In the genomic region with DNA sequence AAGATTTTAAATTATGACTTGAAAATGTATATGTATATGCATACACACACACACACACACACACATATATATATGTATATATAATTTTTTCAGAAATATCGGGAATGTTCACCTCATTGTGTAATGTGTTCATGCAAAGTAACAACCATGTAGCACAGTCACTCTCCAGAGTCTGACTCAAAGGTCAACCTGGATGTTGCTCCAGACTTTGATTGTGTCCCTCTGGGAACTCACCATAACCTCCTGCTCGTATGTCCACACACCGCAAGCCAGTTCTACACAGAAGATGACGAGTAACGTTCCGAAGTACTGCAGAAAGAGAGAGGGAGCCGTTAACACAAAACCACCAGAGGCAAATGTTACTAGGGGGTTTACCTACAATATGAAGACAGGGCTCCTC, we compare ENCODE assay signal across 24 mouse cellular contexts. TPM values are rescaled to one million over a fixed set of nuclear protein-coding genes. Genes with fewer than 3 reads are reported as not detected.
"Had no signal": no experiment of that assay in that cellular context is flagged by ENCODE, and none has a peak within 500 bp of the region (broad histone marks: within the 10 kb centered on the region; RNA-seq: fewer than 3 reads in every experiment).

No protein-coding gene starts in this region.

- H3K9ac ChIP-seq: limb, embryonic 12.5 days; limb, embryonic 15.5 days; lung, embryonic 15.5 days; midbrain, embryonic 13.5 days; neural tube, embryonic 13.5 days; stomach, embryonic 15.5 days had no signal

- H3K9me3 ChIP-seq: limb, embryonic 12.5 days; limb, embryonic 15.5 days; lung, embryonic 15.5 days; megakaryocyte, embryonic 14.5 days; midbrain, embryonic 10.5 days; midbrain, embryonic 13.5 days; neural tube, embryonic 13.5 days; stomach, embryonic 15.5 days had no signal

- DNase-seq: kidney, adult 18-20 months; kidney, adult 9 months; kidney, postnatal 14 days; kidney, postnatal 4 days; left cerebral cortex, postnatal 4 days; lung, adult 18-20 months; lung, postnatal 10 days; lung, postnatal 36 days; retina, postnatal 1 day; right cerebral cortex, postnatal 25 days; spleen, adult 18-20 months; thymus, postnatal 25 days had no signal

- H3K4me2 ChIP-seq: limb, embryonic 12.5 days; limb, embryonic 15.5 days; lung, embryonic 15.5 days; midbrain, embryonic 13.5 days; neural tube, embryonic 13.5 days; stomach, embryonic 15.5 days had no signal

- H3K27ac ChIP-seq: midbrain, embryonic 10.5 days; midbrain, embryonic 13.5 days; neural tube, embryonic 13.5 days; stomach, embryonic 15.5 days had no signal

- H3K4me1 ChIP-seq: megakaryocyte, embryonic 14.5 days; midbrain, embryonic 10.5 days; midbrain, embryonic 13.5 days; stomach, embryonic 15.5 days had no signal

- H3K36me3 ChIP-seq: limb, embryonic 15.5 days; lung, embryonic 15.5 days had no signal

- H3K27me3 ChIP-seq: limb, embryonic 12.5 days; limb, embryonic 15.5 days; lung, embryonic 15.5 days; megakaryocyte, embryonic 14.5 days; midbrain, embryonic 13.5 days; neural tube, embryonic 13.5 days; stomach, embryonic 15.5 days had no signal

- H3K4me3 ChIP-seq: limb, embryonic 12.5 days; limb, embryonic 15.5 days; lung, embryonic 15.5 days; megakaryocyte, embryonic 14.5 days; midbrain, embryonic 10.5 days; midbrain, embryonic 13.5 days; myocyte; neural tube, embryonic 13.5 days; stomach, embryonic 15.5 days had no signal

- ATAC-seq: midbrain, embryonic 13.5 days; midbrain, embryonic 16.5 days had no signal

RNA-seq across cellular contexts. Expression of a gene that starts 46.3 kb away (rescaled TPM):
- total RNA-seq: monocyte, adult 5-6 weeks; neutrophil, adult 5-6 weeks had no signal
